Mouse (Mus musculus): ENCODE data around the gene Gm47969. TPM values are rescaled to one million over a fixed set of nuclear protein-coding genes. Genes with fewer than 3 reads are reported as not detected.
"Not testable (repeated sequence)": the region's sequence is repeated elsewhere in the genome, so short reads cannot be mapped to it uniquely, and the experiment has no call there.

Gm47969 gene
- polyA plus RNA-seq (2015; fragmentation: Nextera tagmentation; extraction: Ambion mirVana) = not detected in 2 replicates

GRCm38 (mm10) chr1:83044882-83045427, at the start of gene Gm47969:
Gene Gm47969 (plus strand): TSS chr1:83044932.
- Histone ChIP-seq H3K9ac (no peak within 1 kb of the TSS), H3K27ac (no peak within 1 kb of the TSS), H3K4me2 (no peak within 1 kb of the TSS), H3K27me3 (replicated peaks) (no peaks in the 10 kb centered on the region), H3K36me3 (no peaks in the 10 kb centered on the region), H3K4me3 (replicated peaks) (no peak within 1 kb of the TSS), H3K9me3 (no peaks in the 10 kb centered on the region), H3K4me1 (no peaks in the 10 kb centered on the region)
- no peak for ATAC-seq (ENCODE audit: insufficient read depth, low FRiP score, low read depth)
- WGBS = 71% methylated on average over 5 of the region's 5 CpGs

- H3K9me3 ChIP-seq = not testable (repeated sequence)
Measured at GRCm38 (mm10) chr1:83000306-83000705, 44.4 kb upstream of the Gm47969 start, which contains the start of gene Gm47959. Gene Gm47959 (plus strand): TSS chr1:83000548.

DNA sequence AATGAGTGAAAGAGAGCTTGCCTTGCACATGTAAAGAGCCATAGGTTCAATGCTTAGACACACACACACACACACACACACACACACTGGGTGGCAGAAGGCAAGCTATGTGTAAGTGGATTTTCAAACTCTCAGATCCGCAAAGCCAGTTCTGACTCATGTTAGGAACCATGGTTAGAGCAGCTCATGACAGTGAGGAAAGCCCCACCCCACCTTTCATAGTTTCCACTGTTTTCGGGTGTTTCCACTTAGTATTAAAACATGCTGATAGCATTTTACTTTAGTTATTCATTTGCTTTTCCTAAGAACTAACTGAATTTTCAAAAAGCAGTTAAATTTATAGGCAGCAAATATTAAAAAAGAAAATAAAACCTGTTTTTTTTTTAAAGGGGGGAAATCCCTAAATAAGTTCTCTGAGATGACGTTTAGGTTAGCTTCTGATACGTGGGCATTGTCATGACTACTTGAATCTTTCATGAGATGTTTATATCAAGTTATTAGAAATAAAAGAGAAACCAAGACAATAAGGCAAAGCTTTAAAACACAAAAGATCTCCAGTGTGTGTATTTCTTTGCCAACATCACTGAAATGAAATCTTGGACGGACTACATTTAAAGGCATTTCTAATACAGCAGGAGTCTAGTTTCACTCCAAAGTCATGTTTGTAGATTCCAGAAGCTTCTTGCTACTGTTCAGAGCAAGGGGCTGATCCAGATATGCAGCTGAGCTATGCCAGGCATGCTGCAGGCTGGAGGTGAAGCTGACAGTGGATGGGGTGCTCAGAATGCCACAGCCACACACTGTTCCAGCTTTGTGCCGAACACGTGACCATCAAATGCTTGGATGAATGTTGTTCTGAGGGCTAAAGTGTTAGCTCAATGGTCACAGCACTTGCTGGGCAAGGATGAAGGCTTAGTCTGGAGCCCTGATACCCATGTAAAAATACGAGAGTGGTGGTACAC, 38.2 kb upstream of the Gm47969 start:
- WGBS = 74% methylated on average over 8 of the region's 8 CpGs
- no peaks in the 10 kb centered on the region for H3K36me3 ChIP-seq
- no peak overlapping the region for H3K27ac ChIP-seq
- no peak overlapping the region for H3K9ac ChIP-seq
- H3K4me3 ChIP-seq (replicated peaks) = no peak overlapping the region
- H3K27me3 ChIP-seq (replicated peaks) = no peaks in the 10 kb centered on the region
- H3K4me2 ChIP-seq = no peak overlapping the region
- no peak for ATAC-seq (ENCODE audit: insufficient read depth, low FRiP score, low read depth)
- H3K4me1 ChIP-seq = no peaks in the 10 kb centered on the region
- no peaks in the 10 kb centered on the region for H3K9me3 ChIP-seq

More at GRCm38 (mm10) chr1:83000306-83000705, 44.4 kb upstream of the Gm47969 start, which contains the start of gene Gm47959:
- H3K36me3 ChIP-seq; H3K27ac ChIP-seq; H3K4me2 ChIP-seq; H3K27me3 ChIP-seq (replicated peaks); H3K4me1 ChIP-seq; ATAC-seq (ENCODE audit: insufficient read depth, low FRiP score, low read depth); H3K9ac ChIP-seq; H3K4me3 ChIP-seq (replicated peaks): not testable (repeated sequence)
- WGBS = 96% methylated on average over 9 of the region's 9 CpGs

- Histone ChIP-seq H3K4me1 (no peaks in the 10 kb centered on the region), H3K36me3 (no peaks in the 10 kb centered on the region), H3K27me3 (replicated peaks) (no peaks in the 10 kb centered on the region), H3K27ac (no peak overlapping the region), H3K4me3 (replicated peaks) (no peak overlapping the region), H3K9ac (no peak overlapping the region), H3K9me3 (no peaks in the 10 kb centered on the region), H3K4me2 (no peak overlapping the region)
- 37% methylated on average over 6 of the region's 6 CpGs for WGBS
- no peak for ATAC-seq (ENCODE audit: insufficient read depth, low FRiP score, low read depth)
Measured at GRCm38 (mm10) chr1:83007471-83007870, 37.3 kb upstream of the Gm47969 start.

DNA sequence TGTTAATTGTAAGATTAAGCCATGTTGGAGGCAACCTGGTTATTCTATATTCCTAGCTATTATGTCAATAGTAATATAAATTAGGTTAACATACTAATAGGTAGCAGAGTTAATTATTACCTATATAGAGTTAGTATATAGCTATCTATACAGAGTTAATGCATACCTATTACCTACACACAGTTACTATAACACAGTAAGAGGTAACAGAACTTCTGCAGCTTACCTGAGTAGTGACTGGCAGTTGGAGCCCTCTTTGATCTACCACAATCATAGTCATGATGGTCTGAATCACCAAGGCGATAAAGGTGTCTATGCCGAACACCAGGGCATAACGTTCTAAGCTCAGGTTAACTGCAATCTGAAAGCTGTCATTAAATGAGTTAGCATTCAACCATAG, 30.3 kb upstream of the Gm47969 start:
- Histone ChIP-seq H3K4me1 (no peaks in the 10 kb centered on the region), H3K36me3 (no peaks in the 10 kb centered on the region), H3K27me3 (replicated peaks) (no peaks in the 10 kb centered on the region), H3K4me2 (no peak overlapping the region), H3K9ac (no peak overlapping the region), H3K27ac (no peak overlapping the region), H3K9me3 (no peaks in the 10 kb centered on the region), H3K4me3 (replicated peaks) (no peak overlapping the region)
- no peak for ATAC-seq (ENCODE audit: insufficient read depth, low FRiP score, low read depth)
- 78% methylated on average over 3 of the region's 3 CpGs for WGBS

DNA sequence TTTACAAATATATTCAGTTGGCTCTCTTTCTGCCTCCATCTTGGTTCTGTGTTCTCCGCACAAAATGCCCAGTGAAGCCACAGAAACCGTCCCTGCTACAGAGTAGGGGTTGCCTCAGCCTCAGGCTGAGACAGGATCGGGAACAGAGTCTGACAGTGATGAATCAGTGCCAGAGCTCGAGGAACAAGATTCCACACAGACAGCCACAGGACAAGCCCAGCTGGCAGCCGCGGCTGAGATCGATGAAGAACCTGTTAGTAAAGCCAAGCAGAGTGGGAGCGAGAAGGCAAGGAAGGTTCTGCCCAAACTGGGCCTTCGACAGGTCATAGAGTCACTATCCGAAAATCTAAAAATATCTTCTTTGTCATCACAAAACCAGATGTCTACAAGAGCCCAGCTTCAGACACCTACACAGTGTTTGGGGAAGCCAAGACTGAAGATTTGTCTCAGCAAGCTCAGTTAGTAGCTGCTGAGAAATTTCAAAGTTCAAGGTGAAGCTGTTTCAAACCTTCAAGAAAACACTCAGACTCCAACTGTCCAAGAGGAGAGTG, 29.3 kb upstream of the Gm47969 start:
- H3K9me3 ChIP-seq = no peaks in the 10 kb centered on the region
- WGBS = 56% methylated on average over 10 of the region's 10 CpGs

GRCm38 (mm10) chr1:83016556-83016955, 28.2 kb upstream of the Gm47969 start:
- Histone ChIP-seq H3K9me3 (no peaks in the 10 kb centered on the region), H3K27ac (no peak overlapping the region), H3K27me3 (replicated peaks) (no peaks in the 10 kb centered on the region), H3K4me3 (replicated peaks) (no peak overlapping the region), H3K9ac (no peak overlapping the region), H3K36me3 (no peaks in the 10 kb centered on the region), H3K4me2 (no peak overlapping the region), H3K4me1 (no peaks in the 10 kb centered on the region)
- no peak for ATAC-seq (ENCODE audit: insufficient read depth, low FRiP score, low read depth)
- 62% methylated on average over 1 of the region's 1 CpGs for WGBS

More for the DNA sequence above, 29.3 kb upstream of the Gm47969 start:
- Histone ChIP-seq H3K36me3 (no peaks in the 10 kb centered on the region), H3K9ac (no peak overlapping the region), H3K27me3 (replicated peaks) (no peaks in the 10 kb centered on the region), H3K4me2 (no peak overlapping the region), H3K4me3 (replicated peaks) (no peak overlapping the region), H3K27ac (no peak overlapping the region), H3K4me1 (no peaks in the 10 kb centered on the region)
- ATAC-seq (ENCODE audit: insufficient read depth, low FRiP score, low read depth) = no peak

DNA sequence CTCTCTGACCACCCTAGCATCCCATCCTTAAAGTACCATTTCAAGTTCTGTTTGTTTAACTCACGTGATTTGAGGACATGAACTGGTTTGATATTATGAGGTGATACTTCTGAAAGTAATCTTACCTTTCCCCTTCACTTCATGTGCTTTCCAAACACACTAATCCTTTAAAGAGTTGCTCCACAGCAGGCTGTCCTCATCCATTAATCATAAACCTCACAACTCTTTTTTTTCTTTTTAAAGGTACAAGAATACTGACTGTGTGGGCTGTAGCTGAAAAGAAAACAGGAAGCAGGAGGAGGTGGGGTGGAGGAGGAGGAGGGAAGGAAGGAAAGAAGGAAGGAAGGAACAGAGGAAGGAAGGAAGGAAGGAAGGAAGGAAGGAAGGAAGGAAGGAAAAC, 12.8 kb upstream of the Gm47969 start:
- Histone ChIP-seq H3K27me3 (replicated peaks) (no peaks in the 10 kb centered on the region), H3K4me1 (no peaks in the 10 kb centered on the region), H3K9ac (no peak overlapping the region), H3K36me3 (no peaks in the 10 kb centered on the region), H3K9me3 (no peaks in the 10 kb centered on the region), H3K4me2 (no peak overlapping the region), H3K4me3 (replicated peaks) (no peak overlapping the region), H3K27ac (no peak overlapping the region)
- WGBS = 19% methylated on average over 1 of the region's 1 CpGs
- ATAC-seq (ENCODE audit: insufficient read depth, low FRiP score, low read depth) = no peak

DNA sequence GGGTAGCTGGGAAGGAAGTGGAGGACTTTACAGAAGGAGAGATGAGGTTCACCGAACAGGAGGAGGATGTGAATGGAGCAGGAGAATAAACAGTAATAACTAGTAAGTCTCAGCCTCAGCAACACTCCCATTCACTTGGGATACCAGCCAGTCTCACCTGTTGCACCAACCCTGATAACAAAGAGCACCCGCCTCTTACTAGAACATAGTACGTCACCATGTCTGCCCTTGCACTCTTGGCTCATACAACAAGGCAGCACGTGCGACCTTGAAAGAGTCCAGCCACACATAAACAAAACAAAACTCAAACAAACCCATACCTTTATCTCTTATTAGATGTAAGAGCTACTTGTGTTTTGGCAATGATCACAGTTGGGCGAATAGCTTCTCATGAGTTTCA, 12.2 kb upstream of the Gm47969 start:
- WGBS = 75% methylated on average over 6 of the region's 6 CpGs
- no peak overlapping the region for H3K27ac ChIP-seq
- ATAC-seq (ENCODE audit: insufficient read depth, low FRiP score, low read depth) = no peak
- H3K4me2 ChIP-seq = no peak overlapping the region
- no peaks in the 10 kb centered on the region for H3K4me1 ChIP-seq
- H3K9me3 ChIP-seq = no peaks in the 10 kb centered on the region
- no peak overlapping the region for H3K4me3 ChIP-seq (replicated peaks)
- H3K9ac ChIP-seq = no peak overlapping the region
- H3K27me3 ChIP-seq (replicated peaks) = no peaks in the 10 kb centered on the region
- H3K36me3 ChIP-seq = no peaks in the 10 kb centered on the region

- no peaks in the 10 kb centered on the region for H3K4me1 ChIP-seq
- no peaks in the 10 kb centered on the region for H3K36me3 ChIP-seq
- H3K4me2 ChIP-seq = no peak overlapping the region
- no peak overlapping the region for H3K9ac ChIP-seq
- no peak overlapping the region for H3K27ac ChIP-seq
- ATAC-seq (ENCODE audit: insufficient read depth, low FRiP score, low read depth) = no peak
- H3K4me3 ChIP-seq (replicated peaks) = no peak overlapping the region
- H3K9me3 ChIP-seq = no peaks in the 10 kb centered on the region
- 70% methylated on average over 5 of the region's 5 CpGs for WGBS
- H3K27me3 ChIP-seq (replicated peaks) = no peaks in the 10 kb centered on the region
Measured at GRCm38 (mm10) chr1:83034509-83034908, 10.2 kb upstream of the Gm47969 start.

- no peaks in the 10 kb centered on the region for H3K36me3 ChIP-seq
- H3K4me2 ChIP-seq = peak overlapping the region; percentile 70; the same call in 1 of the 2 replicates
- no peaks in the 10 kb centered on the region for H3K27me3 ChIP-seq (replicated peaks)
- H3K9ac ChIP-seq = no peak overlapping the region
- H3K4me3 ChIP-seq (replicated peaks) = no peak overlapping the region
- ATAC-seq (ENCODE audit: insufficient read depth, low FRiP score, low read depth) = no peak
- no peaks in the 10 kb centered on the region for H3K4me1 ChIP-seq
- no peak overlapping the region for H3K27ac ChIP-seq
- no peaks in the 10 kb centered on the region for H3K9me3 ChIP-seq
- WGBS = 72% methylated on average over 11 of the region's 11 CpGs
Measured at GRCm38 (mm10) chr1:83036892-83037667, 7.7 kb upstream of the Gm47969 start.
